Mouse (Mus musculus) fibroblast of lung, adult 2 months (primary cell): ENCODE data around the gene Etv5.

Source experiments
- DNase-seq: peaks from one replicate; pipeline ENCODE4 v3.0.0-alpha.2; 2011; ENCODE audit warnings: low read depth

Gene Etv5

GRCm38 (mm10) chr16:22430211-22430951, 9.1 kb downstream of the Etv5 start:
- DNase-seq = no peak

- DNase-seq = no peak
Observed at GRCm38 (mm10) chr16:22429377-22429776, 10.1 kb downstream of the Etv5 start.

- peak; percentile 98 for DNase-seq
Observed at GRCm38 (mm10) chr16:22428853-22429341, 10.6 kb downstream of the Etv5 start.

- no peak for DNase-seq
Observed at GRCm38 (mm10) chr16:22426866-22427265, 12.7 kb downstream of the Etv5 start.

GRCm38 (mm10) chr16:22422256-22422655, 17.3 kb downstream of the Etv5 start:
- no peak for DNase-seq

- no peak for DNase-seq
Observed at GRCm38 (mm10) chr16:22417931-22418330, 21.6 kb downstream of the Etv5 start.

GRCm38 (mm10) chr16:22417044-22417443, 22.5 kb downstream of the Etv5 start:
- DNase-seq = no peak

GRCm38 (mm10) chr16:22416140-22416848, 23.2 kb downstream of the Etv5 start:
- no peak for DNase-seq

GRCm38 (mm10) chr16:22414205-22414754, 25.2 kb downstream of the Etv5 start:
- DNase-seq = no peak

- DNase-seq = no peak
Observed at GRCm38 (mm10) chr16:22412459-22413229, 26.9 kb downstream of the Etv5 start.

GRCm38 (mm10) chr16:22411764-22412163, 27.8 kb downstream of the Etv5 start:
- no peak for DNase-seq

GRCm38 (mm10) chr16:22410000-22410399, 29.5 kb downstream of the Etv5 start:
- DNase-seq = no peak

- DNase-seq = no peak
Observed at GRCm38 (mm10) chr16:22408642-22409360, 30.7 kb downstream of the Etv5 start.

GRCm38 (mm10) chr16:22406747-22407146, 32.8 kb downstream of the Etv5 start:
- no peak for DNase-seq

- peak; percentile 34 for DNase-seq
Observed at GRCm38 (mm10) chr16:22406050-22406449, 33.5 kb downstream of the Etv5 start.

- no peak for DNase-seq
Observed at GRCm38 (mm10) chr16:22405492-22405891, 34.0 kb downstream of the Etv5 start.

- DNase-seq = no peak
Observed at GRCm38 (mm10) chr16:22403715-22404114, 35.8 kb downstream of the Etv5 start.

- DNase-seq = no peak
Observed at GRCm38 (mm10) chr16:22402600-22402999, 36.9 kb downstream of the Etv5 start.

- DNase-seq = no peak
Observed at GRCm38 (mm10) chr16:22400226-22400625, 39.3 kb downstream of the Etv5 start.

- DNase-seq = no peak
Observed at GRCm38 (mm10) chr16:22398784-22399453, 40.6 kb downstream of the Etv5 start.

GRCm38 (mm10) chr16:22398354-22398753, 41.2 kb downstream of the Etv5 start:
- no peak for DNase-seq
